Mouse (Mus musculus): Measurements from ENCODE around the gene Tbx21.

Tbx21 gene

GRCm38 (mm10) chr11:97080291-97080690, 34.8 kb downstream of the Tbx21 start:
- DNase-seq = no peak

- no peak for DNase-seq
These were observed 36.4 kb downstream of the Tbx21 start for GRCm38 (mm10) chr11:97078751-97079150.

GRCm38 (mm10) chr11:97074235-97074634, 40.9 kb downstream of the Tbx21 start:
- DNase-seq = no peak

- DNase-seq = no peak
These were observed 42.6 kb downstream of the Tbx21 start for GRCm38 (mm10) chr11:97072533-97072932.

- DNase-seq = no peak
These were observed 44.0 kb downstream of the Tbx21 start for GRCm38 (mm10) chr11:97071129-97071528.

GRCm38 (mm10) chr11:97069770-97070169, 45.4 kb downstream of the Tbx21 start:
- no peak for DNase-seq

- no peak for DNase-seq
These were observed 45.8 kb downstream of the Tbx21 start for GRCm38 (mm10) chr11:97069333-97069732.

- no peak for DNase-seq
These were observed 48.3 kb downstream of the Tbx21 start for GRCm38 (mm10) chr11:97066656-97067360.

- DNase-seq = no peak
These were observed 49.4 kb downstream of the Tbx21 start for GRCm38 (mm10) chr11:97065538-97066295.

GRCm38 (mm10) chr11:97063921-97064295, 51.2 kb downstream of the Tbx21 start:
- no peak for DNase-seq

GRCm38 (mm10) chr11:97063274-97063920, 51.7 kb downstream of the Tbx21 start:
- DNase-seq = no peak

GRCm38 (mm10) chr11:97052219-97052646, 62.9 kb downstream of the Tbx21 start:
- DNase-seq = no peak

- DNase-seq = no peak
These were observed 64.1 kb downstream of the Tbx21 start for GRCm38 (mm10) chr11:97050944-97051586.

- peak; percentile 70 for DNase-seq
These were observed 64.8 kb downstream of the Tbx21 start, which contains the start of gene Osbpl7 for GRCm38 (mm10) chr11:97050216-97050943. Gene Osbpl7, plus strand, starts transcription at chr11:97050628.

- no peak for DNase-seq
These were observed 65.5 kb downstream of the Tbx21 start for GRCm38 (mm10) chr11:97049492-97050085.

GRCm38 (mm10) chr11:97048090-97048650, 67.0 kb downstream of the Tbx21 start:
- no peak for DNase-seq

All from cerebellum, adult 8-10 months (tissue).